Mouse (Mus musculus) E14TG2a.4 (cell line): ENCODE data around the gene Fxn.

Source experiments
- H3K27me3 ChIP-seq: 2 replicates; pipeline ENCODE4 v1.6.1; 2014; ENCODE audit warnings: low read length, control low read depth; ENCODE audit not compliant: insufficient read depth
- H3K36me3 ChIP-seq: 2 replicates; pipeline ENCODE4 v1.6.1; 2014; ENCODE audit warnings: low read length, control low read depth; ENCODE audit not compliant: insufficient read depth
- H3K4me1 ChIP-seq: replicated peaks from 2 replicates; pipeline ENCODE4 v1.6.1; 2014; ENCODE audit warnings: low read depth, low read length, control low read depth
- H3K4me3 ChIP-seq: replicated peaks from 2 replicates; pipeline ENCODE4 v1.5.1; 2014; ENCODE audit warnings: mild to moderate bottlenecking, low read length
- H3K9me3 ChIP-seq: 2 replicates; pipeline ENCODE4 v1.6.1; 2014; ENCODE audit warnings: low read length, control low read depth
- CTCF ChIP-seq: conservative IDR thresholded peaks from 2 replicates; pipeline ENCODE4 v1.5.1; 2014; ENCODE audit warnings: low read length
- NANOG ChIP-seq: IDR thresholded peaks from 2 replicates; pipeline ENCODE4 v1.6.1; 2014; ENCODE audit warnings: borderline replicate concordance, low read length, mixed read lengths
- POU5F1 ChIP-seq: IDR thresholded peaks from 2 replicates; pipeline ENCODE4 v1.6.1; 2014; ENCODE audit warnings: low read length, borderline replicate concordance

The Fxn gene

DNA sequence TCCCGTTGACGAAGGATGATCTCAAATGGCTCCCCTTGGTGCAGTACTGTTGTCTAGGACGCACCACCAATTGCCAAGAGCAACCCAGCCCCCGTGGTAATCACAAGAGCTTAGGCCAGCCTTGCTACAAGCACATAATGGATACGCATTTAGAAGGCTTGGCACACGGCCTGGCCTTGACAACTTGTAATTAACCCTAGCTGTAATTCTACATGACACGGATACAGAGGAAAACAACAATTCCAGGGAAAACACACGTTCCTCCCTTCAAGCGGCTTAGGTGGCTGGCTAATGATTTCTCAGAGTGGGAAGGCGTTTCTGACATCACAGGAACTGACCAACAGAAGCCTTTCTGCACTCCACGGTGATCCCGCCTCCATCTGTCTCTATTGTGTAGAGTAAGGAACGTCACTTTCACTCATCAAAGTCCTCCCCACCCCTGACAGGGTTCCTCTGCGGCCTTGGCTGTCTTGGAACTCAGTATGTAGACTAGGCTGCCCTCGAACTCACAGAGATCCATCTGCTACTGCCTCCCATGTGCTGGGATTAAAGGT is 36.7 kb upstream of the Fxn start:
- no peak overlapping the region for H3K4me3 ChIP-seq
- no peaks in the 10 kb centered on the region for H3K27me3 ChIP-seq
- no peaks in the 10 kb centered on the region for H3K9me3 ChIP-seq
- H3K36me3 ChIP-seq: no peaks in the 10 kb centered on the region
- H3K4me1 ChIP-seq: no peaks in the 10 kb centered on the region
- TF ChIP-seq POU5F1: no peak
- TF ChIP-seq CTCF: no peak
- no peak for TF ChIP-seq NANOG

DNA sequence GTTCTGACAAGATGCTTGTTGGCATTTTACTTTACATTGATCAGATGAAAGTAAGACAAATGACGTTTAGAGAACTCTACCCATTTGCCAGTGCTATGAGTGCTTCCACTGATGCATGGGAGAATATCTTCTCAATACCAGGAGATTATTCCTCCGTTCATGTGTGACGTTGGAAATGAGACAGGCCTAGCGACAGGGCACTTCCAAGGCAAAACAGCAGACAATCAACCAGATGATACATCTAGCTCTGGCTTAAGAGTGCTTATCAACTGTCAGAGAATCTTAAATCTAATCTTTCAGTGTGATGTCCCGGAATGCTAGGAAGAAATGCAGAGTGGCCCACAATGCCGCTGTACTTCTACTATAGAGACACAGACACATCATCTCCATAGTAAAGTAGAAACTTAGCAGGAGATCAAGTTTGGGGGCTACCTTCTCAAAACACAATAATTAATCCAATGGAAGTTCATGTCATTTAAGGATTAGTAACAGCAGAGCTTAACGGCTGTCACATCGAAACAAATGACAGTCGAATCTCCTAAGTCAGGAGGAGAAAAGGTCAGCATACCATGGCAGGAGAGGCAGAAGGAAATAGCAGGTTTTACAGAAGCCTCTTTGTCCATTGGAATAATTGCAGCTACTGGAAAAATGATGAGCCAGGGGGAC is 35.8 kb upstream of the Fxn start:
- Histone ChIP-seq H3K27me3 (no peaks in the 10 kb centered on the region), H3K4me1 (no peaks in the 10 kb centered on the region), H3K4me3 (no peak overlapping the region), H3K9me3 (no peaks in the 10 kb centered on the region), H3K36me3 (no peaks in the 10 kb centered on the region)
- no peak for TF ChIP-seq POU5F1
- TF ChIP-seq CTCF: no peak
- no peak for TF ChIP-seq NANOG

DNA sequence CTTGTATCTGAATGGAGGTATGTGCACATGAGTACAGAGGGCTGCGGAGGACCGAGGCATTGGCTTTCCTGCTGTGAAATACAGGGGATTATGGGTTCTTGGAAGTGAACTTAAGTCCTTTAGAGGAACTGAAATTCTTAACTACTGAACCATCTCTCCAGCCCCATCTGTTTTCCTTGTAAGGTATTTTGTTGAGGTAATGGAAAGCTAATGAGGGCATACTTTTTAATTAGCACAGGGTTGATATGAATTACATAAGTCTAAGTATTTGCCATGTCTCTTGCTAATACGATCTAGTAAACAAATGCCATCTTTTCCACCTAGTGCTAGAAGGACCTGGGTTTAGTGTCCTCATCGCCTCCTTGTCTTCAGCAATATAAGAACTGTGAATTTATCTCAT is 34.8 kb upstream of the Fxn start:
- H3K4me3 ChIP-seq: no peak overlapping the region
- H3K36me3 ChIP-seq: no peaks in the 10 kb centered on the region
- H3K4me1 ChIP-seq: no peaks in the 10 kb centered on the region
- no peaks in the 10 kb centered on the region for H3K9me3 ChIP-seq
- no peak for TF ChIP-seq CTCF
- TF ChIP-seq POU5F1: no peak
- TF ChIP-seq NANOG: no peak
- H3K27me3 ChIP-seq: no peaks in the 10 kb centered on the region

DNA sequence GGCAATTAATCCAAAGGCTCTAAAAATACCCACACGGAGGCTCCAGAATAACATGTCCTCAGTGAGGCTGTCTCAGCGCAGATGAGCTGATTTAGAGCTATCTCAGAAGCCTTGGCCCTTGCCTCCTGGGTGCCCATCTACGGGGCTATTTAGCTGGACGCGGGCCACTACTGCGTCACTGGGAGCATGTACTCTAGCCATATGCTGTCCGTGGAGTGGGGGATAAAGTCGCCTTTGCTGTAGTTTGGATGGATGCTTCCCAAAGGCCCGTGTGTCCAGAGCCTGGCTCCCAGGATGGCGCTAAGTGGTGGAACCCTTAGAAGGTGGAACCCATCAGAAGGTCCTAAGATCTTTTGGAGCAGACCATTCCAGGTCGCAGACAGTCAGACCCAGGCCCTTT is 34.3 kb upstream of the Fxn start:
- H3K36me3 ChIP-seq: no peaks in the 10 kb centered on the region
- TF ChIP-seq CTCF: no peak
- TF ChIP-seq POU5F1: no peak
- TF ChIP-seq NANOG: no peak
- H3K4me1 ChIP-seq: no peaks in the 10 kb centered on the region
- H3K4me3 ChIP-seq: no peak overlapping the region
- no peaks in the 10 kb centered on the region for H3K9me3 ChIP-seq
- H3K27me3 ChIP-seq: no peaks in the 10 kb centered on the region

DNA sequence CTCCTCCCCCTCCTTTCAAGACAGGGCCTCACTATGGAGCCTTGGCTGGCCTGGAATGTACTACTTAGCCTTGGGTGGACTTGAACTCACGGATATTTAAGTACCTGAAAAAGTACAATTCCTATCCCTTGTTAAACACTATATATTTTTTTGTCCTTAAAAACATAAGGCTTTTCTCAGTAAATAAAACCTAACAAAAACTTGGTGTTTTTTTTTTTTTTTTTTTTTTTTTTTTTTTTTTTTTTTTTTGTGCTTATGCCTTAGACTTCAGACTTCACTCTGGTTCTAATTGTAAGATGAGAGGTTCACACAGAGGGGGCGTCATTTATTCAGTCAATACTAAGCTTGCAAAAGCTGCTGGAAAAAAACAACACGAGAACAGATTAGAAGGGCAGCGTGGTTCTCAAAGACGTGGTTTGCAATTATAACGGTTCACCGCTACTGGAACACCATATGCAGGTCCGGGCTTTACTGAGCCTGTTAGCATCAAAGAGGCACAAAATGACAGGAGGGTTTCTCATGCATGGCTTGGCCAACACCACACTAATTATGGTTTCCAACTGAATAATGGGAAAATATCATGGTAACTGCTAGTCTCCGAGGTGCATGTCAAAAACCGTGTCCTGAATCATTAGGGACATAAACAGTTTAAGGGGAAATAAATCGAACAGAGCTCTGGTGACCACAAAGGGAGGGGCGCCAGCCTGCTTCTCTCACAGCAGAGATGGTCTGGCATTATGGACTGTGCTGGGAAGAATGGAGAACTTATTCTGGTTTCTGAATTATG is 32.3 kb upstream of the Fxn start:
- no peak for TF ChIP-seq NANOG
- no peak for TF ChIP-seq POU5F1
- TF ChIP-seq CTCF: no peak
- Histone ChIP-seq H3K27me3 (no peaks in the 10 kb centered on the region), H3K4me1 (peaks cover 8% of the 10 kb centered on the region), H3K36me3 (no peaks in the 10 kb centered on the region), H3K9me3 (no peaks in the 10 kb centered on the region), H3K4me3 (no peak overlapping the region)

DNA sequence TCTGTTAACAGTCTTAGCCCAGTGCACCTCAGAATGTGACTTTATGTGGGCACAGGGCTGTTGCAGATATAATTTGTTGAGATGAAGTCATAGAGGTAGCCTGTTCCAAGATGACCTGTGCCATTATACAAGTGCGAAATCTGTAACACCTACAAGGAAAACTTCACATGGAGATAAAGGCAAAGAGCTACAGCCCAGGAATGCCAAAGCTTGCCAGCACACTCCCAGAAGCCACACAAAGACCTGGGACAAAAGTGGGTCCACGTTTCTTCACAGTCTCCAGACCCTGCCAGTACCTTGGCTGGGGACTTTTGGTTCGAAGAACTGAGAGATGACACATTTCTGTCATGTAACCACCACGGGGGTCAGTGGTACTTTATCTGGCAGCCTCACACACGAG is 31.6 kb upstream of the Fxn start:
- peaks cover 14% of the 10 kb centered on the region for H3K4me1 ChIP-seq
- TF ChIP-seq CTCF (no peak), NANOG (no peak), POU5F1 (no peak)
- H3K9me3 ChIP-seq: no peaks in the 10 kb centered on the region
- H3K27me3 ChIP-seq: no peaks in the 10 kb centered on the region
- no peak overlapping the region for H3K4me3 ChIP-seq
- no peaks in the 10 kb centered on the region for H3K36me3 ChIP-seq

DNA sequence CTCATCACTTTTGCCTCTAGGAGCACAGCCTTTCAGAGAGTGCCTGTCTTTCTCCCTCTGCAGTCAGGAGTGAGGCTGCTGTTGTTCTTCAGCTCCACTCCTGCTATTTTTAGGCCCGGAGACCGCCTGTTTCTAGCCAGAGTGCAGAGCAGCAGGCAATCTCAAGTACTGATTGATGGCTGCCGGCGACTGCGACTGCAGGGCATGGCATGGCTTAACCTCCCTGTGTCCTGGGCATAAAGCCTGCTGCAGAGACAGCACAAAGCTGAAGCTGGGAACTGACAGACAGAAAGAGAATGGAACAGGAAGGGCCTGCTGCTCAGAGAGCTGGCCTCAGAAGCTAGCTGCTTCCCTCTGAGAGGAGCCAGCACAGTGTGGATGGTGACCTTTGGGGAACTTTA is 27.9 kb upstream of the Fxn start:
- Histone ChIP-seq H3K27me3 (no peaks in the 10 kb centered on the region), H3K4me1 (peaks cover 14% of the 10 kb centered on the region), H3K36me3 (no peaks in the 10 kb centered on the region), H3K4me3 (no peak overlapping the region), H3K9me3 (no peaks in the 10 kb centered on the region)
- TF ChIP-seq POU5F1 (no peak), NANOG (no peak), CTCF (no peak)

DNA sequence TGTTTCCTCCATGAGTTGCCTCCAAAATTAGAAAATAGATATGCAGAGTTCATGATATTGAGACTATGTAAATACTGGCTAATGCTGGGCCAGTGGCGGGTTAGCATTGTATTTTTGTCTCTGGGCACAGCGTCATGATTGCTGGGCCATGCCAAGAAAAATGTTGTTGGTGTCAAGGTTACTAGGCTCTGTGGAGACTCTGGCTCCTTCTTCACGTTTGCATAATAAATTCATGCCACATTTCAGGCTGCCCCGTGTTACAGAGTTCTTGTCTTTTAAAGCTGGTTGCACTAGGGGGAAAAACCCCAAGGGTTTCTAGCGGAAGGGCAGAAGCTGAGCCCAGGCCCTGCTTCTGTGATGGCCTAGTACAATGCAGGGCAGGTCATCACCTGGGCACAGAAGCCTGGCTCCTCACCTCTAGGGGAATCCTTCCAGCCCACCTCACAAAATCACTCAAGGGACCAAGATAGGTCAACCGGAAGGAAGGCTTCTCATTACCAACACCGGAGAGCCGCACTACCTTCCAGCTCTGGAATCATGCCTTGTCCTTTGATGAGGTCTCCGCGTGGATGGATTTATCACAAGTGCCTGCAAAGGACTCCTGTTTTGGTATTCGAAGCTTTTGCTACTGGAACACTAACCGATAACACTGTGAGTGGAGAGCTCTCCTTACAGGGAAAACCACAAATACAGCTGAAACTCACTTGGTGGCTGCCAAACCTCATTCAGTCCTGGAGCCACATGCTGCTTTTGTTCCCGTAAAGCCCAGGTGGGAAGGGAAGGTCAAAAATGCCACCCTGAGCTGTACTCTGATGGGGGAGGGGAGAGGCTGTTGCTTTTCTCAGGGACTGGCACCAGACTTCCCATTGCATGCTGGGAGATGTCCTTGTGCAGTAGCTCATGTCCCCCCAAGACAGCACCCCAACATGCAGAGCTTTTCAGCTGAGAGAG is 27.1 kb upstream of the Fxn start:
- Histone ChIP-seq H3K4me3 (no peak overlapping the region), H3K4me1 (peaks cover 16% of the 10 kb centered on the region), H3K9me3 (no peaks in the 10 kb centered on the region), H3K36me3 (no peaks in the 10 kb centered on the region), H3K27me3 (no peaks in the 10 kb centered on the region)
- TF ChIP-seq NANOG (no peak), CTCF (no peak)
